Mouse (Mus musculus) spleen, adult 2 months (tissue): Measurements from ENCODE around the gene Lrrc73. TPM values are rescaled to one million over a fixed set of nuclear protein-coding genes. Genes with fewer than 3 reads are reported as not detected.
A peak's percentile ranks its signal among the peaks of the same experiment; 100 is the strongest.

Experiments used
- DNase-seq, 2 experiments: peaks; one replicate each; pipeline versions ENCODE4 v3.0.0 to v3.0.0-alpha.2; 2012 to 2021; ENCODE audit warnings: low spot score in 2 of 2, low read depth in 1 of 2
- H3K27ac ChIP-seq: fragments of 200-500 bp; 2 replicates; pipeline ENCODE4 v1.5.1; 2012; ENCODE audit warnings: low read length, inconsistent platforms; ENCODE audit not compliant: insufficient read depth
- H3K27me3 ChIP-seq: fragments of 200-500 bp; 2 replicates; pipeline ENCODE4 v1.6.1; 2012; ENCODE audit warnings: mild to moderate bottlenecking, moderate library complexity, low read length, inconsistent platforms; ENCODE audit not compliant: control insufficient read depth, insufficient read depth
- H3K36me3 ChIP-seq: fragments of 200-500 bp; 2 replicates; pipeline ENCODE4 v1.6.1; 2012; ENCODE audit warnings: mild to moderate bottlenecking, low read length, inconsistent platforms; ENCODE audit not compliant: control insufficient read depth, insufficient read depth
- H3K4me1 ChIP-seq: fragments of 200-500 bp; 2 replicates; pipeline ENCODE4 v1.6.1; 2011; ENCODE audit warnings: inconsistent platforms; ENCODE audit not compliant: control insufficient read depth, insufficient read depth, insufficient read length
- H3K4me3 ChIP-seq: fragments of 200-500 bp; 2 replicates; pipeline ENCODE4 v1.5.1; 2011; ENCODE audit warnings: mild to moderate bottlenecking, inconsistent platforms; ENCODE audit not compliant: insufficient read depth, insufficient read length; ENCODE audit errors: extremely low read depth
- CTCF ChIP-seq: fragments of 200-500 bp; IDR thresholded peaks from 2 replicates; pipeline ENCODE4 v1.5.1; 2011; ENCODE audit warnings: mild to moderate bottlenecking, inconsistent platforms; ENCODE audit not compliant: insufficient read depth, insufficient read length, insufficient replicate concordance; ENCODE audit errors: extremely low read depth
- POLR2A ChIP-seq: fragments of 200-500 bp; IDR thresholded peaks from 2 replicates; pipeline ENCODE4 v1.6.1; 2011; ENCODE audit warnings: low read depth, low read length, inconsistent platforms
- WGBS: fragments of 180-500 bp; shearing (Covaris S2); methylation state at CpG from one replicate; pipeline ENCODE4 v1.1.7; 2018; 5-methylcytosine and 5-hydroxymethylcytosine counted together
- polyA plus RNA-seq: library from polyadenylated mRNA; depleted of rRNA; stranded (reverse); fragments of >200 nt; gene quantifications from 2 replicates; pipeline ENCODE4 v1.2.3, GENCODE M21; 2012; rRNA removed

Lrrc73 gene
- polyA plus RNA-seq, 1 experiment: 0.82 TPM

GRCm38 (mm10) chr17:46298220-46298913 lies 45.0 kb downstream of the Lrrc73 start:
- Histone ChIP-seq H3K4me3 (peak overlapping the region; percentile 43), H3K36me3 (no peaks in the 10 kb centered on the region), H3K27ac (no peak overlapping the region), H3K27me3 (peaks cover 19% of the 10 kb centered on the region), H3K4me1 (peaks cover 13% of the 10 kb centered on the region)
- peak; percentile 22 to 72 for DNase-seq
- 2% methylated on average over 47 of the region's 48 CpGs for WGBS
- TF ChIP-seq POLR2A (no peak), CTCF (peak; percentile 85; the same call in 1 of the 2 replicates)

- Histone ChIP-seq H3K27me3 (peaks cover 15% of the 10 kb centered on the region), H3K4me3 (no peak overlapping the region), H3K4me1 (peaks cover 11% of the 10 kb centered on the region), H3K36me3 (no peaks in the 10 kb centered on the region), H3K27ac (no peak overlapping the region)
- TF ChIP-seq POLR2A: no peak
- no peak for TF ChIP-seq CTCF
- no peak for DNase-seq
- WGBS: 78% methylated on average over 12 of the region's 12 CpGs
Measured at GRCm38 (mm10) chr17:46301892-46302291, 48.6 kb downstream of the Lrrc73 start.

GRCm38 (mm10) chr17:46304184-46304583 lies 50.9 kb downstream of the Lrrc73 start:
- no peaks in the 10 kb centered on the region for H3K36me3 ChIP-seq
- TF ChIP-seq CTCF: no peak
- no peak for TF ChIP-seq POLR2A

More at GRCm38 (mm10) chr17:46304184-46304583, 50.9 kb downstream of the Lrrc73 start:
- 94% methylated on average over 9 of the region's 9 CpGs for WGBS
- Histone ChIP-seq H3K4me1 (no peaks in the 10 kb centered on the region), H3K27ac (no peak overlapping the region), H3K27me3 (no peaks in the 10 kb centered on the region), H3K4me3 (no peak overlapping the region)
- no peak for DNase-seq

Other genes with a start within 250 kb of the Lrrc73 start
- gene Vegfa, start 221.2 kb upstream of the Lrrc73 start, polyA plus RNA-seq: 92.9 and 106 TPM in 2 replicates
- gene Mrps18a, start 142.5 kb upstream of the Lrrc73 start, polyA plus RNA-seq: 27.4 and 29.7 TPM in 2 replicates
- gene Rsph9, start 109.3 kb upstream of the Lrrc73 start, polyA plus RNA-seq: 0.58 and 2.1 TPM in 2 replicates
- 16.5 and 17.7 TPM in 2 replicates for gene Mad2l1bp, start 100.0 kb upstream of the Lrrc73 start, polyA plus RNA-seq
- 176 and 177 TPM in 2 replicates for gene Gtpbp2, start 92.5 kb upstream of the Lrrc73 start, polyA plus RNA-seq
- 5.2 and 5.6 TPM in 2 replicates for gene Polh, start 50.9 kb upstream of the Lrrc73 start, polyA plus RNA-seq
- 14.7 and 16.8 TPM in 2 replicates for gene Xpo5, start 50.7 kb upstream of the Lrrc73 start, polyA plus RNA-seq
- gene Polr1c, start 5.5 kb upstream of the Lrrc73 start, polyA plus RNA-seq: 30.0 and 33.6 TPM in 2 replicates
- 128 and 138 TPM in 2 replicates for gene Yipf3, start 5.5 kb upstream of the Lrrc73 start, polyA plus RNA-seq
- 28.8 and 40.4 TPM in 2 replicates for gene Tjap1, start 29.5 kb downstream of the Lrrc73 start, polyA plus RNA-seq
- 0.46 and 0.50 TPM in 2 replicates for gene Dlk2, start 43.9 kb downstream of the Lrrc73 start, polyA plus RNA-seq
- 15.4 and 23.3 TPM in 2 replicates for gene Abcc10, start 74.8 kb downstream of the Lrrc73 start, polyA plus RNA-seq
- 37.6 and 55.4 TPM in 2 replicates for gene Zfp318, start 130.2 kb downstream of the Lrrc73 start, polyA plus RNA-seq
- 8.9 and 10.0 TPM in 2 replicates for gene Crip3, start 175.4 kb downstream of the Lrrc73 start, polyA plus RNA-seq
- 0.07 TPM in 1 of 2 replicates, not detected in the other for gene Slc22a7, start 184.9 kb downstream of the Lrrc73 start, polyA plus RNA-seq
- 0.82 and 0.89 TPM in 2 replicates for gene Ttbk1, start 234.1 kb downstream of the Lrrc73 start, polyA plus RNA-seq
- 2.3 and 3.6 TPM in 2 replicates for gene Dnph1, start 243.2 kb downstream of the Lrrc73 start, polyA plus RNA-seq